Mouse (Mus musculus): ENCODE measurements around the gene Cyp27b1. TPM values are rescaled to one million over a fixed set of nuclear protein-coding genes. Genes with fewer than 3 reads are reported as not detected.

Gene Cyp27b1
- total RNA-seq, 2 experiments from 2014 or later: 0.39 to 1.2 TPM

Small RNA genes within 50 kb of the gene (microRNA-seq; reads per million reads assigned to microRNA genes)
- not detected for gene Mir546

Other genes with a start within 250 kb of the Cyp27b1 start
- gene Atp23, start 146.9 kb upstream of the Cyp27b1 start, total RNA-seq (2021): 1 to 10 TPM; 8.9 to 9.5 TPM
- gene Ctdsp2, start 69.5 kb upstream of the Cyp27b1 start, total RNA-seq (2021): 10 to 100 TPM; 72.0 to 74.1 TPM
- under 1 TPM; 0.16 to 0.20 TPM for gene Avil, start 47.5 kb upstream of the Cyp27b1 start, total RNA-seq (2021)
- 10 to 100 TPM; 21.7 to 28.8 TPM for gene Tsfm, start 17.4 kb upstream of the Cyp27b1 start, total RNA-seq (2021)
- gene Mettl1, start 6.8 kb upstream of the Cyp27b1 start, total RNA-seq (2021): 10 to 100 TPM in 1 of 2 experiments, 1 to 10 TPM in 1; 9.2 to 10.6 TPM
- not detected for gene Eef1akmt3, start 6.7 kb upstream of the Cyp27b1 start, total RNA-seq (2021)
- 10 to 100 TPM; 21.5 to 24.9 TPM for gene March9, start 11.9 kb downstream of the Cyp27b1 start, total RNA-seq (2021)
- gene Cdk4, start 15.3 kb downstream of the Cyp27b1 start, total RNA-seq (2021): 10 to 100 TPM; 76.9 to 88.1 TPM
- 10 to 100 TPM; 63.5 to 66.3 TPM for gene Tspan31, start 22.0 kb downstream of the Cyp27b1 start, total RNA-seq (2021)
- 100 to 1,000 TPM; 680 to 686 TPM for gene Agap2, start 27.0 kb downstream of the Cyp27b1 start, total RNA-seq (2021)
- 100 to 1,000 TPM; 118 to 119 TPM for gene Os9, start 72.9 kb downstream of the Cyp27b1 start, total RNA-seq (2021)
- 100 to 1,000 TPM; 116 to 122 TPM for gene B4galnt1, start 117.0 kb downstream of the Cyp27b1 start, total RNA-seq (2021)
- 1 to 10 TPM; 1.8 to 4.4 TPM for gene Slc26a10, start 132.4 kb downstream of the Cyp27b1 start, total RNA-seq (2021)
- 100 to 1,000 TPM; 173 to 176 TPM for gene Arhgef25, start 141.8 kb downstream of the Cyp27b1 start, total RNA-seq (2021)
- 100 to 1,000 TPM; 195 to 221 TPM for gene Dtx3, start 147.5 kb downstream of the Cyp27b1 start, total RNA-seq (2021)
- gene Pip4k2c, start 163.3 kb downstream of the Cyp27b1 start, total RNA-seq (2021): 100 to 1,000 TPM in 1 of 2 experiments, 10 to 100 TPM in 1; 94.6 to 106 TPM
- gene Kif5a, start 215.1 kb downstream of the Cyp27b1 start, total RNA-seq (2021): 1,000 to 10,000 TPM in 1 of 2 experiments, 100 to 1,000 TPM in 1; 978 to 1,176 TPM
- 100 to 1,000 TPM; 267 to 287 TPM for gene Dctn2, start 218.1 kb downstream of the Cyp27b1 start, total RNA-seq (2021)
- 10 to 100 TPM; 32.9 to 54.4 TPM for gene Mbd6, start 240.8 kb downstream of the Cyp27b1 start, total RNA-seq (2021)

Data from left cerebral cortex, postnatal 36 days (tissue).